In the genomic region with DNA sequence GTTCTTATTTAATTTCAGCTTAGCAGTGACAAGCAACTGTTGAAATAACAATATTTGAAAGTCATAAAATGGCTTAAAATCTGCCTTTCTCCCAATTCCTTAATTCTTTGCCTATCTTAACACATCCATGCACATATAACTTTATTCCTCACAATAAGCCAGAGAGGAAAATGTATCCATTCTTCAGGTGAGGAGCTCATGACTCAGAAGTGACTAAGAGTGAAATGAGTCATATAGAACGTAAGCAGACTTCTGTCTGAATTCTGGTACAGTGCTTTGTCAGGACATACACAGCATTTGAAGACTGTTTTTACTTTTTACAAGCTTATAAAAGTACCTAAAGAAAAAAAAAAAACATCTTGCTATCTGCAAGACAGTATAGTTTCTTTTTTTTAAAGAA, we compare ENCODE assay signal across 18 mouse cellular contexts.
"Had no signal": no experiment of that assay in that cellular context is flagged by ENCODE, and none has a peak within 500 bp of the region (broad histone marks: within the 10 kb centered on the region; RNA-seq: fewer than 3 reads in every experiment).

No protein-coding gene starts in this region.

- H3K27me3 ChIP-seq: lung, embryonic 15.5 days; megakaryocyte, embryonic 14.5 days; midbrain, embryonic 13.5 days; midbrain, embryonic 15.5 days; neural tube, embryonic 12.5 days had no signal

- H3K36me3 ChIP-seq: lung, embryonic 15.5 days; midbrain, embryonic 13.5 days; midbrain, embryonic 15.5 days; neural tube, embryonic 12.5 days had no signal

- ATAC-seq: liver, postnatal 0 days; lung, postnatal 0 days; midbrain, embryonic 13.5 days; midbrain, embryonic 15.5 days had no signal

- DNase-seq: liver, postnatal 0 days; lung, adult 2 months; lung, postnatal 14 days; lung, postnatal 36 days; right cerebral cortex, postnatal 25 days; right cerebral cortex, postnatal 4 days; spleen, adult 18-20 months; thymus, adult 2 months; thymus, postnatal 25 days; thymus, postnatal 4 days had no signal

- H3K4me3 ChIP-seq: lung, embryonic 15.5 days; megakaryocyte, embryonic 14.5 days; midbrain, embryonic 13.5 days; midbrain, embryonic 15.5 days; neural tube, embryonic 12.5 days had no signal

- H3K9me3 ChIP-seq: lung, embryonic 15.5 days; megakaryocyte, embryonic 14.5 days; midbrain, embryonic 13.5 days; midbrain, embryonic 15.5 days; neural tube, embryonic 12.5 days had no signal

- H3K4me2 ChIP-seq: lung, embryonic 15.5 days; midbrain, embryonic 11.5 days; midbrain, embryonic 13.5 days; midbrain, embryonic 15.5 days; neural tube, embryonic 12.5 days had no signal

- H3K27ac ChIP-seq: lung, embryonic 15.5 days; macrophage; midbrain, embryonic 13.5 days; midbrain, embryonic 15.5 days; neural tube, embryonic 12.5 days had no signal

- H3K4me1 ChIP-seq: lung, embryonic 15.5 days; megakaryocyte, embryonic 14.5 days; midbrain, embryonic 13.5 days; midbrain, embryonic 15.5 days; neural tube, embryonic 12.5 days had no signal

- H3K9ac ChIP-seq: liver, postnatal 0 days; lung, embryonic 15.5 days; midbrain, embryonic 13.5 days; midbrain, embryonic 15.5 days; neural tube, embryonic 12.5 days had no signal
